Mouse (Mus musculus) erythroblast, embryonic 14.5 days (primary cell): Measurements from ENCODE around the gene Idh1.

Experiments
- GATA1 ChIP-seq: IDR thresholded peaks from 2 replicates; pipeline ENCODE4 v1.6.1; 2012; ENCODE audit warnings: low read length, inconsistent platforms, mixed read lengths
- TAL1 ChIP-seq: IDR thresholded peaks from 3 replicates; pipeline ENCODE4 v1.6.1; 2012; ENCODE audit warnings: low read length, inconsistent platforms, mixed read lengths

- TF ChIP-seq GATA1 (no peak), TAL1 (no peak)
Observed at GRCm38 (mm10) chr1:65198425-65198824, 12.1 kb upstream of the Idh1 start.
